Mouse (Mus musculus) forebrain, embryonic 10.5 days (tissue): ENCODE measurements around the gene Sulf2. TPM values are rescaled to one million over a fixed set of nuclear protein-coding genes. Genes with fewer than 3 reads are reported as not detected.
A peak's percentile ranks its signal among the peaks of the same experiment; 100 is the strongest.

Experiments used
- DNase-seq: peaks from one replicate; pipeline ENCODE4 v3.0.0-alpha.2; 2017; ENCODE audit warnings: low spot score; ENCODE audit errors: extremely low spot score
- H3K27ac ChIP-seq: fragments of 300-500 bp; sonication (generic); 2 replicates; pipeline ENCODE4 v1.5.1; 2016; ENCODE audit warnings: mild to moderate bottlenecking
- H3K27me3 ChIP-seq: fragments of 300-500 bp; sonication (generic); 2 replicates; pipeline ENCODE4 v1.6.1; 2016; ENCODE audit warnings: mild to moderate bottlenecking; ENCODE audit not compliant: poor library complexity, severe bottlenecking
- H3K36me3 ChIP-seq: fragments of 300-500 bp; sonication (generic); replicated peaks from 2 replicates; pipeline ENCODE4 v1.6.1; 2016; ENCODE audit warnings: mild to moderate bottlenecking, moderate library complexity
- H3K4me1 ChIP-seq: fragments of 300-500 bp; sonication (generic); 2 replicates; pipeline ENCODE4 v1.6.1; 2016
- H3K4me3 ChIP-seq: fragments of 300-500 bp; sonication (generic); 2 replicates; pipeline ENCODE4 v1.5.1; 2016; ENCODE audit warnings: mild to moderate bottlenecking, moderate library complexity
- H3K9me3 ChIP-seq: fragments of 300-500 bp; sonication (generic); 2 replicates; pipeline ENCODE4 v1.6.1; 2016; ENCODE audit warnings: mild to moderate bottlenecking, moderate library complexity
- WGBS: fragments of 180-500 bp; shearing (Covaris S2); methylation state at CpG from one replicate; pipeline ENCODE4 v1.1.7; 2016; 5-methylcytosine and 5-hydroxymethylcytosine counted together
- polyA plus RNA-seq: library from polyadenylated mRNA; unstranded; fragments of >200 nt; fragmentation: Nextera tagmentation; extraction: Ambion mirVana; gene quantifications from 2 replicates; pipeline ENCODE4 v1.2.1, GENCODE M21; 2016

Gene Sulf2
- polyA plus RNA-seq, 1 experiment from 2014 or later = 71.1 TPM

DNA sequence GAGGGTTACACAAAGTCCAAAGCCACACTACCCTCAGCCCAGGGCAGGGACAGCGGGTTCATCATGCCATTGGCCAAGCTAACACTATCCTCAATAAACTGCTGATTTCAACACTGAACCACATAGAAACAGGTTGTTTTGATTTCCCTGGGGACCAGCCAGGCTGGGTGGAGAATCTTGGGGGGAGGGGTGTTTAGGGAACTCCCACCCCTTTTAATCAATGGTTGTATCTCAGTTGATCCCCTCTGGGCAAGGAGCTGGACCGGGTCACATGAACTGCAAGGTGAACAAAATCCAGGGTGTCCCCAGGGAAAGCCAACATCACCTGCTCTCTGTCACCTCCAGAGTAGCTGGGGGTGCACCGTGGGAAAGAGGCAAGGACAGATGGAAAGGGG, 2.1 kb downstream of the Sulf2 start:
- Histone ChIP-seq H3K27ac (peak overlapping the region; percentile 97), H3K27me3 (peaks cover 44% of the 10 kb centered on the region), H3K4me1 (peaks cover 93% of the 10 kb centered on the region), H3K9me3 (no peaks in the 10 kb centered on the region), H3K36me3 (peaks cover 17% of the 10 kb centered on the region), H3K4me3 (peak overlapping the region; percentile 90)
- WGBS = 27% methylated on average over 3 of the region's 3 CpGs
- DNase-seq = no peak

DNA sequence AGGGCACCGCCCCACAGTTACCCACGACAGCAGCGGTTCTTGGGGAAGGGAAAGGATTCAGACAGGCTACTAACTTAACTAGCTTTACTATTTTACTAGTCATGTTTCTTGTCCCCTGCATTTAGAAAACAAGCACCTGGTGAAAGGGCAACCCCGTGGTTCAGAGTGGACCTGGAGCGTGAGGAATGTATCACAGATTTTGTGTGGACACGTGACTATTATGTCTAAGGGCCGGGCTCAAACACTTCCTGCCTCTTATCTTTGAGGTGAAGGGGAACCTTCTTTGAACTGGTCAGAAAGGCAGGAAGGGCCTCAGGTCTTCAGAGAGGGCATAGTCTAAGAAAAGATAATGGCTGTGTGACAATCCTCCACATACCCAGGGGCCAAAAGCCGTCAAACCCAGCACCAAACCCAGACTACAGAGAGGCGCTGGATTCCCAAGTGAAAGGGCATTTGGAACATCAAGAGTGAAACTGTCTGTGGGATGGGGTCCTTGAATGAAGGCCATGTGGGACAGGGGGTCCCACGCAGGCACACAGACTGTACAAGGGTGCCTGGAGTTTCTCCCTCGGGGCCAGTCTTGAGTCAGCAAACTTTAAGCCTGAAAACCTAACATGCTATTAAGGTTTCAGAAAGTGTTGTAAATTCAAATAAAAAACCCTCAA, 2.6 kb downstream of the Sulf2 start:
- Histone ChIP-seq H3K4me1 (peaks cover 94% of the 10 kb centered on the region), H3K27ac (peak overlapping the region; percentile 97), H3K4me3 (peak overlapping the region; percentile 90), H3K27me3 (peaks cover 39% of the 10 kb centered on the region), H3K9me3 (no peaks in the 10 kb centered on the region), H3K36me3 (peaks cover 17% of the 10 kb centered on the region)
- 54% methylated on average over 11 of the region's 11 CpGs for WGBS
- no peak for DNase-seq

- Histone ChIP-seq H3K4me1 (peaks cover 95% of the 10 kb centered on the region), H3K9me3 (no peaks in the 10 kb centered on the region), H3K27me3 (peaks cover 29% of the 10 kb centered on the region), H3K27ac (peak overlapping the region; percentile 67), H3K4me3 (peak overlapping the region; percentile 14; the same call in 1 of the 2 replicates), H3K36me3 (peaks cover 17% of the 10 kb centered on the region)
- DNase-seq = peak; percentile 49
- WGBS = 67% methylated on average over 19 of the region's 19 CpGs
Observed at GRCm38 (mm10) chr2:166151510-166152473, 3.7 kb downstream of the Sulf2 start.

- no peak overlapping the region for H3K4me3 ChIP-seq
- DNase-seq = no peak
- H3K27ac ChIP-seq = no peak overlapping the region
- H3K27me3 ChIP-seq = peaks cover 20% of the 10 kb centered on the region
- WGBS = 95% methylated on average over 5 of the region's 5 CpGs
- H3K9me3 ChIP-seq = no peaks in the 10 kb centered on the region
- peaks cover 24% of the 10 kb centered on the region for H3K36me3 ChIP-seq
- H3K4me1 ChIP-seq = peaks cover 98% of the 10 kb centered on the region
Observed at GRCm38 (mm10) chr2:166150584-166150983, 4.9 kb downstream of the Sulf2 start.

DNA sequence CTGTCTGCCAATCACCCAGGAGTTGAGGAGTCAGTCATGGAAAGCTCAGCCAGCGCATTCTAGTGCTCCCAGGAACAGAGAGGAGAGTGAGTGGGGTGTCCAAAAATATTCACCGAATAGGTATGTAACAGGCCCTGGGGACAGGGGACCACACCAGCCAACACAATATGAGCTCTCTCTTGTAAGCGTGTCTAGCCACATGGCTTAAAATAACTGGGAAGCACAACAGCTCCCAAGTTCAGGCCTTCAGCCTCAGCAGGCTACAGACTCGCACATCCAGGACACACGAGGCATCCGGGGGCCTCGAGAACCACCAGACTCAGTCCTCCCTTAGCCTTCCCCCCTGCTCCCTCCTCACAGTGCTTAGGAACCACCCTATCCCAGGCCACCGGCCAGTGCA, 6.0 kb downstream of the Sulf2 start:
- peaks cover 27% of the 10 kb centered on the region for H3K36me3 ChIP-seq
- peaks cover 100% of the 10 kb centered on the region for H3K4me1 ChIP-seq
- no peaks in the 10 kb centered on the region for H3K9me3 ChIP-seq
- no peak for DNase-seq
- H3K27ac ChIP-seq = peak overlapping the region; percentile 53
- 82% methylated on average over 8 of the region's 8 CpGs for WGBS
- H3K27me3 ChIP-seq = peaks cover 20% of the 10 kb centered on the region
- H3K4me3 ChIP-seq = no peak overlapping the region

DNA sequence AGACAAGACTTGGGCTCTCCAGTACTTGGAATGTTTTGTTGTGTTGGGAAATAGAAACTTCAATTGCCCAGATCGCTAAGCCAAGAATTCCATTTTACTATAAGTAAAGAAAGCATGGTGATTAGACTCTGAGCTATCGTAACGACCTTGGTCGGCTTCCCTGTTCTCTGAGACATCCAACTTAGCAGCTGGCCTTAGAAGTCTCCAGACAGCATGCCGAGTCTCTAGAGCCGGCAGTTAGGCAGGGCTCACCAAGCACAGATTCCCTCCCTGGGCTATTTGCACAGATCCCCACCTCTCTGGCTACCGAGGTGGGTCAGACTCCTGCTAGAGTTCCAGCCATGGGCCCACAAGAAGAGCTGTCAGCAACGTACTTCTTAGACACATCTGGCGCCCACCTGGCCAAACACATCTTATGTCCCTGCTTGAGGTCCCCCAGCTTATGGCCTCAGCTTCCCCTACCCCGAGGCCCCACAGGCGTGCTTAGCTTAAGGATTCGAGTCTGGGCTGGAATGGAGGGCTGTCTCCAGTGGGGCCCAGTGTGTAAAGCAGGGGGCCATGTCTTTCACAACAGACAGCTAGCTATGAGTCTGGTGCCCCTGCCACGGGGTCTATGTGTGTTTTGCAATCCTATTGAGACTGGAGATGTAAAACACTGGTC, 6.7 kb downstream of the Sulf2 start:
- 65% methylated on average over 13 of the region's 13 CpGs for WGBS
- peak; percentile 31 for DNase-seq
- Histone ChIP-seq H3K27me3 (peaks cover 20% of the 10 kb centered on the region), H3K36me3 (peaks cover 27% of the 10 kb centered on the region), H3K9me3 (no peaks in the 10 kb centered on the region), H3K4me3 (no peak overlapping the region), H3K27ac (peak overlapping the region; percentile 53; the same call in 1 of the 2 replicates), H3K4me1 (peaks cover 100% of the 10 kb centered on the region)

DNA sequence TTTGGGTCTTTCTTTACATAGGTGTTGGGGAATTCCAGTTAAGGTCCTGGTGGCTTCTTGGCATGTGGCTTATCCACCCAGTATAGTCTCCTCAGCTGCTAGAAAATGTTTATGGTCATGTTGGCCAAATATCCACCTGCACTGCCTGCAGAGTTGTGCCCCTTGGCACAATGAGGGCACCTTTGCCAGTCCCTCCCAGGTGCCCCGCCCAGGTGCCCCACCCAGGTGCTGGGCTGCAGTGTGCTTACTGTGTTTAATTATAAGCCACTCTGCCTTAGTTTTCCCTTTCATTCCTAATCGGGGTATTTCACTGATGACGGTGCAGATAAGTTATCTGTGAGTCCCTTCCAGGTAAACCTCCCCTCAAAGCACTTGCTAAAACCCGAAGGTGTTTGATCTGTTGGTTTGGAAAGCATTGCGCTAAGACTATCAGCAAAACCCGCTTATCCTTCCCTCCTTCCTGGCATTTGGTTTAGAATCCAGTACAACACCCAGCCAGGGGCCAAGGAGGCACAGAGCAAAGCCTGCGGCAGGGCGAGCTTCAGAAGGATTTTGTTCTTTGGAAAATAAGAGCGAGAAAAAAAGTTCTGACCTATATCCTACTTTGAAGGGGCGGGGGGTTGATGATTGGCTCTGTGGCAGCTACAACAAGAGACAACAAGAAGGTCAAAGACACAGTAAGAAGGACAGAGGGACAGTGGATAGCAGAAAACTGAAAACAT, 7.4 kb downstream of the Sulf2 start:
- 86% methylated on average over 10 of the region's 10 CpGs for WGBS
- no peaks in the 10 kb centered on the region for H3K9me3 ChIP-seq
- H3K27ac ChIP-seq = peak overlapping the region; percentile 53; the same call in 1 of the 2 replicates
- H3K4me3 ChIP-seq = no peak overlapping the region
- DNase-seq = no peak
- H3K36me3 ChIP-seq = peaks cover 31% of the 10 kb centered on the region
- peaks cover 100% of the 10 kb centered on the region for H3K4me1 ChIP-seq
- H3K27me3 ChIP-seq = peaks cover 20% of the 10 kb centered on the region

- H3K9me3 ChIP-seq = no peaks in the 10 kb centered on the region
- 0 out of 2 replicates have a peak overlapping the region, but pooled peaks have one; percentile 42 for H3K27ac ChIP-seq
- DNase-seq = no peak
- peaks cover 20% of the 10 kb centered on the region for H3K27me3 ChIP-seq
- 91% methylated on average over 7 of the region's 7 CpGs for WGBS
- peaks cover 96% of the 10 kb centered on the region for H3K4me1 ChIP-seq
- H3K4me3 ChIP-seq = no peak overlapping the region
- peaks cover 35% of the 10 kb centered on the region for H3K36me3 ChIP-seq
Observed at GRCm38 (mm10) chr2:166146446-166146845, 9.0 kb downstream of the Sulf2 start.

DNA sequence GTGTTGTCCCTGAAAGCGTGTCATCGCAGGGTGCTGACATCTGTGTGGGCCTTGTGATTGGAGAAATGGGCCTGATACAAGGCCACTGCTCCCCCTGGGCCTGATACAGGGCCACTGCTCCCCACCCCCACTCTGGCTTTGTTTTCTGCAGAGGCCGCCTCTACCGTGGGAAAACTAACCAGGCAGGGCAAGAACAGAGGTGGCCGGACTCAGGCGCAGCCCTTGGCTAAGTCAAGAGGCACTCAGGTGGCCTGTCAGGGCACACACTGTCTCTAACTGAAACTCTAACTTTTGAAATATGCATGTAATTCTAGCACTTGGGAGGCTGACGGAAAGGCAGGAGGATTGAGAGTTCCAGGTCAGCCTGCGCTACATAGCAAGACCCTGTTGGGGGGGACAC, 10.4 kb downstream of the Sulf2 start:
- DNase-seq = no peak
- Histone ChIP-seq H3K36me3 (peaks cover 36% of the 10 kb centered on the region), H3K27me3 (peaks cover 6% of the 10 kb centered on the region; the same call in 1 of the 2 replicates), H3K4me3 (no peak overlapping the region), H3K9me3 (no peaks in the 10 kb centered on the region), H3K4me1 (peaks cover 86% of the 10 kb centered on the region), H3K27ac (no peak overlapping the region; the same call in 1 of the 2 replicates)
- 75% methylated on average over 8 of the region's 8 CpGs for WGBS

DNA sequence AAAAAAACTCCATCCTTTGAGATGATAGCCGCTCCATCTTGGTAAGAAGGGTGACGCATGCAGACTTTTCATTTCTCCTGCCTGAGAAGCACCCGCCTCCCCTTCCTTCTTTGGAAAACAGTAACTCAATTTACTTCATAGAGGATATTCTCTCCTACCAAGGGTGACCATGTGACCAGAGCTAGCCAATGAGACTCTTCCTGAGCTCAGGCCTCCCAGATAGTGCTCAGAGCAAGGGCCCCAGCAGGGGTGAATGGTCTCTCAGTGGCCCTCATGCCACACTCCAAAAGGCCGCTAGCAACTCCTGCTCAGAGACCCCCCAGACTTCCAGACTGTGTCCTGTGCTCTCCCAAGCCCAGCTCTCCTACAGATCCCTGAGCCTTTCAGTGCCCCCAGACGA, 11.6 kb downstream of the Sulf2 start:
- Histone ChIP-seq H3K4me1 (peaks cover 80% of the 10 kb centered on the region), H3K27ac (peak overlapping the region; percentile 42; the same call in 1 of the 2 replicates)
- WGBS = 88% methylated on average over 5 of the region's 5 CpGs

GRCm38 (mm10) chr2:166142561-166143112, 12.8 kb downstream of the Sulf2 start:
- Histone ChIP-seq H3K9me3 (no peaks in the 10 kb centered on the region), H3K27me3 (no peaks in the 10 kb centered on the region), H3K4me1 (peaks cover 76% of the 10 kb centered on the region), H3K4me3 (no peak overlapping the region), H3K27ac (peak overlapping the region; percentile 74), H3K36me3 (peaks cover 54% of the 10 kb centered on the region)
- no peak for DNase-seq
- 74% methylated on average over 19 of the region's 19 CpGs for WGBS

More for the DNA sequence above, 11.6 kb downstream of the Sulf2 start:
- no peak for DNase-seq
- H3K36me3 ChIP-seq = peaks cover 44% of the 10 kb centered on the region
- H3K4me3 ChIP-seq = no peak overlapping the region
- no peaks in the 10 kb centered on the region; the same call in 1 of the 2 replicates for H3K27me3 ChIP-seq
- no peaks in the 10 kb centered on the region for H3K9me3 ChIP-seq

DNA sequence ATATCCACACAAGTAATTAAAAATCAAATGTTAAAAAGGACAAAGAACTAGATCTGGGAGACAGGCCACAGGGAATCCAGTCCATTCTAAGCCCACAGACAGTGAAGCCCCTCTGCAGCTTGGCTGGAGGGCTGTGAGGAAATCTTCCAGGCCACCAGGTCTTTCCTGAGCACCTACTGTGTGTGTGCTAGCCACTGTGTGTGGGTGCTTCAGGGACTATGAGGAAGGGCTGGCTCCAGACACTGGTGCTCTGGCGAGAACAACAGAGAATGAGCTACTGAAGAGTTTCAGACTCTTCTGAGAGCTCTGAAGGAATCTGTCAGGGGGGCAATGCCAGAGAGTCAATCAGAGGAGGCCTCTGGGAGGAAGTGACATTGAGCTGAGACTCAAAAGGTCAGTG, 13.6 kb downstream of the Sulf2 start:
- WGBS = 63% methylated on average over 1 of the region's 1 CpGs
- H3K27ac ChIP-seq = peak overlapping the region; percentile 74

More for the DNA sequence above, 13.6 kb downstream of the Sulf2 start:
- no peak for DNase-seq
- Histone ChIP-seq H3K9me3 (no peaks in the 10 kb centered on the region), H3K4me1 (peaks cover 71% of the 10 kb centered on the region), H3K36me3 (peaks cover 54% of the 10 kb centered on the region), H3K4me3 (no peak overlapping the region), H3K27me3 (no peaks in the 10 kb centered on the region)
